Comparison of ENCODE assay signal across 12 mouse cellular contexts in the genomic region with DNA sequence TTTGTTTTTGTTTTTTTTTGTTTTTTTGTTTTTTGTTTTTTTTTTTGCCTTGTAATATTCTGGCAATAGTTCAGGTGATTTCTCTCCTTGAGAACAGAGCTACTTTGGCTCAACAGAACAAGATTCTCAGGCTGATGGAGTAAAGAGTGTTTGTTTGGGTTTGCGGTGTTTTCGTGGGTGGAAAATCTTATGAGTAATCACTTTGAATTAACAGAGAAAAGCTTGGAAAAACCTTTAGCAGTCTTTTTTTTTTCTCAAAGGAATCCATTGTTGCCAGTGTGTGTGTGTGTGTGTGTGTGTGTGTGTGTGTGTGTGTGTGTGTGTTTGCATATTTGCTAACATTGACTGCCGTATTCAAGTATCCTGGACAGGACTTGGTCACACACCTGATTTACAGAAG.
"Had no signal": no experiment of that assay in that cellular context is flagged by ENCODE, and none has a peak within 500 bp of the region (broad histone marks: within the 10 kb centered on the region; RNA-seq: fewer than 3 reads in every experiment).

No protein-coding gene starts in this region.

- DNase-seq: gastrocnemius, postnatal 14 days; gastrocnemius, postnatal 36 days; heart, adult 11 months; heart, adult 2 months; heart, postnatal 14 days; heart, postnatal 36 days; kidney, adult 11 months; kidney, adult 2 months; kidney, adult 9 months; kidney, postnatal 14 days; kidney, postnatal 36 days; left cerebral cortex, postnatal 4 days had no signal
